Mouse (Mus musculus): ENCODE data around the gene Sh3bgrl2.

GRCm38 (mm10) chr9:83687904-83688303 lies 139.8 kb downstream of the Sh3bgrl2 start:
- TF ChIP-seq GATA1 (IDR thresholded peaks at IDR 0.05; ENCODE audit: low read length) (no peak), TAL1 (IDR thresholded peaks at IDR 0.05; ENCODE audit: low read length) (no peak)
